Mouse (Mus musculus) heart, embryonic 11.5 days (tissue): ENCODE measurements at regions not wholly inside any gene's neighbourhood (a gene's known extent, or its start where the extent isn't known, plus 50 kb on each side); places are given as distances from the start of the nearest gene placed in this dataset.

Source experiments
- ATAC-seq: fragments of 200-750 bp; cut with Nextera tagmentation; replicated peaks from 2 replicates; pipeline ENCODE4 v1.8.0; 2017; ENCODE audit warnings: moderate library complexity; ENCODE audit not compliant: insufficient number of reproducible peaks, low FRiP score, low TSS enrichment
- H3K27ac ChIP-seq: fragments of 300-500 bp; sonication (generic); 2 replicates; pipeline ENCODE4 v1.5.1; 2014; ENCODE audit warnings: mild to moderate bottlenecking, low read depth, low read length
- H3K27me3 ChIP-seq: fragments of 300-500 bp; sonication (generic); 2 replicates; pipeline ENCODE4 v1.6.1; 2014; ENCODE audit warnings: mild to moderate bottlenecking, low read length, mixed read lengths; ENCODE audit not compliant: control insufficient read depth, insufficient read depth
- H3K36me3 ChIP-seq: fragments of 300-500 bp; sonication (generic); 2 replicates; pipeline ENCODE4 v1.6.1; 2014; ENCODE audit warnings: mild to moderate bottlenecking, low read length, moderate library complexity, mixed read lengths; ENCODE audit not compliant: control insufficient read depth, insufficient read depth
- H3K4me1 ChIP-seq: fragments of 300-500 bp; sonication (generic); 2 replicates; pipeline ENCODE4 v1.6.1; 2014; ENCODE audit warnings: low read length; ENCODE audit not compliant: control insufficient read depth, insufficient read depth
- H3K4me2 ChIP-seq: fragments of 300-500 bp; sonication (generic); 2 replicates; pipeline ENCODE4 v1.6.1; 2014; ENCODE audit warnings: mild to moderate bottlenecking, moderate library complexity
- H3K4me3 ChIP-seq: fragments of 300-500 bp; sonication (generic); 2 replicates; pipeline ENCODE4 v1.5.1; 2014; ENCODE audit warnings: low read depth, low read length
- H3K9ac ChIP-seq: fragments of 300-500 bp; sonication (generic); 2 replicates; pipeline ENCODE4 v1.6.1; 2014; ENCODE audit warnings: mild to moderate bottlenecking, low read depth, low read length, moderate library complexity
- H3K9me3 ChIP-seq: fragments of 300-500 bp; sonication (generic); replicated peaks from 2 replicates; pipeline ENCODE4 v1.6.1; 2016; ENCODE audit warnings: low read length; ENCODE audit not compliant: control insufficient read depth
- WGBS: fragments of 180-500 bp; shearing (Covaris S2); extraction: QIAGEN DNeasy Blood & Tissue Kit; methylation state at CpG from one replicate; pipeline ENCODE4 v1.1.7; 2014; ENCODE audit not compliant: insufficient replicate concordance; 5-methylcytosine and 5-hydroxymethylcytosine counted together

- H3K9me3 ChIP-seq = no peaks in the 10 kb centered on the region; the same call in 1 of the 2 replicates
- H3K27me3 ChIP-seq = no peaks in the 10 kb centered on the region
- no peak overlapping the region for H3K9ac ChIP-seq
- no peak overlapping the region for H3K4me2 ChIP-seq
- H3K27ac ChIP-seq = no peak overlapping the region
- WGBS = 81% methylated on average over 27 of the region's 27 CpGs
- no peaks in the 10 kb centered on the region for H3K4me1 ChIP-seq
- no peak overlapping the region for H3K4me3 ChIP-seq
- no peak for ATAC-seq
- H3K36me3 ChIP-seq = no peaks in the 10 kb centered on the region
Observed at GRCm38 (mm10) chr8:9117809-9118737, 427.8 kb upstream of the Arglu1 start.

- Histone ChIP-seq H3K4me1 (peaks cover 14% of the 10 kb centered on the region; the same call in 1 of the 2 replicates), H3K9me3 (no peaks in the 10 kb centered on the region), H3K27ac (no peak overlapping the region), H3K36me3 (no peaks in the 10 kb centered on the region), H3K9ac (no peak overlapping the region), H3K27me3 (no peaks in the 10 kb centered on the region), H3K4me2 (no peak overlapping the region), H3K4me3 (no peak overlapping the region)
- WGBS = 44% methylated on average over 5 of the region's 5 CpGs
- ATAC-seq = no peak
Observed at GRCm38 (mm10) chr8:9095980-9096379, 405.7 kb upstream of the Arglu1 start.

- H3K27ac ChIP-seq = peak overlapping the region; percentile 50
- no peak overlapping the region for H3K4me2 ChIP-seq
- no peaks in the 10 kb centered on the region for H3K27me3 ChIP-seq
- H3K9ac ChIP-seq = no peak overlapping the region
- ATAC-seq = no peak
- 30% methylated on average over 9 of the region's 9 CpGs for WGBS
- H3K4me3 ChIP-seq = no peak overlapping the region
- H3K4me1 ChIP-seq = peaks cover 14% of the 10 kb centered on the region; the same call in 1 of the 2 replicates
- no peaks in the 10 kb centered on the region for H3K9me3 ChIP-seq
- H3K36me3 ChIP-seq = no peaks in the 10 kb centered on the region
Observed at GRCm38 (mm10) chr8:9094002-9094401, 403.7 kb upstream of the Arglu1 start.

GRCm38 (mm10) chr8:9093356-9093755, 403.0 kb upstream of the Arglu1 start:
- Histone ChIP-seq H3K36me3 (no peaks in the 10 kb centered on the region), H3K9ac (no peak overlapping the region), H3K4me3 (no peak overlapping the region), H3K27ac (no peak overlapping the region), H3K27me3 (no peaks in the 10 kb centered on the region), H3K4me2 (no peak overlapping the region), H3K4me1 (peaks cover 14% of the 10 kb centered on the region; the same call in 1 of the 2 replicates), H3K9me3 (no peaks in the 10 kb centered on the region)
- ATAC-seq = no peak
- 25% methylated on average over 4 of the region's 4 CpGs for WGBS

- H3K9me3 ChIP-seq = no peaks in the 10 kb centered on the region
- H3K27me3 ChIP-seq = no peaks in the 10 kb centered on the region
- no peak for ATAC-seq
- no peak overlapping the region for H3K4me3 ChIP-seq
- H3K9ac ChIP-seq = no peak overlapping the region
- H3K4me1 ChIP-seq = no peaks in the 10 kb centered on the region
- no peak overlapping the region for H3K27ac ChIP-seq
- no peak overlapping the region for H3K4me2 ChIP-seq
- 69% methylated on average over 4 of the region's 4 CpGs for WGBS
- H3K36me3 ChIP-seq = no peaks in the 10 kb centered on the region
Observed at GRCm38 (mm10) chr8:9072724-9073123, 382.4 kb upstream of the Arglu1 start.

- Histone ChIP-seq H3K27ac (no peak overlapping the region), H3K4me2 (no peak overlapping the region), H3K4me3 (no peak overlapping the region), H3K27me3 (no peaks in the 10 kb centered on the region), H3K9ac (no peak overlapping the region), H3K4me1 (no peaks in the 10 kb centered on the region), H3K36me3 (no peaks in the 10 kb centered on the region), H3K9me3 (no peaks in the 10 kb centered on the region)
- WGBS = 30% methylated on average over 11 of the region's 11 CpGs
- no peak for ATAC-seq
Observed at GRCm38 (mm10) chr8:9072286-9072685, 382.0 kb upstream of the Arglu1 start.

- no peaks in the 10 kb centered on the region for H3K4me1 ChIP-seq
- ATAC-seq = no peak
- H3K27me3 ChIP-seq = no peaks in the 10 kb centered on the region
- H3K36me3 ChIP-seq = no peaks in the 10 kb centered on the region
- no peaks in the 10 kb centered on the region for H3K9me3 ChIP-seq
- WGBS = 76% methylated on average over 6 of the region's 6 CpGs
- no peak overlapping the region for H3K4me2 ChIP-seq
- H3K4me3 ChIP-seq = no peak overlapping the region
- no peak overlapping the region; the same call in 1 of the 2 replicates for H3K27ac ChIP-seq
- H3K9ac ChIP-seq = no peak overlapping the region
Observed at GRCm38 (mm10) chr8:9070953-9071352, 380.6 kb upstream of the Arglu1 start.

GRCm38 (mm10) chr8:9069845-9070244, 379.5 kb upstream of the Arglu1 start:
- no peak for ATAC-seq
- Histone ChIP-seq H3K36me3 (no peaks in the 10 kb centered on the region), H3K27ac (no peak overlapping the region), H3K4me1 (no peaks in the 10 kb centered on the region), H3K9ac (no peak overlapping the region), H3K9me3 (no peaks in the 10 kb centered on the region), H3K4me2 (no peak overlapping the region), H3K4me3 (no peak overlapping the region), H3K27me3 (no peaks in the 10 kb centered on the region)
- 30% methylated on average over 7 of the region's 7 CpGs for WGBS

GRCm38 (mm10) chr8:9067731-9068130, 377.4 kb upstream of the Arglu1 start:
- Histone ChIP-seq H3K4me3 (no peak overlapping the region), H3K36me3 (no peaks in the 10 kb centered on the region), H3K9ac (no peak overlapping the region), H3K4me2 (no peak overlapping the region), H3K27me3 (no peaks in the 10 kb centered on the region), H3K9me3 (no peaks in the 10 kb centered on the region), H3K27ac (no peak overlapping the region), H3K4me1 (no peaks in the 10 kb centered on the region)
- no peak for ATAC-seq
- 72% methylated on average over 1 of the region's 1 CpGs for WGBS
